Mouse (Mus musculus) spleen, adult 2 months (tissue): ENCODE results near the gene Naglu. TPM values are rescaled to one million over a fixed set of nuclear protein-coding genes. Genes with fewer than 3 reads are reported as not detected.

Source experiments
- DNase-seq, 2 experiments: peaks; one replicate each; pipeline versions ENCODE4 v3.0.0 to v3.0.0-alpha.2; 2012 to 2021; ENCODE audit warnings: low spot score in 2 of 2, low read depth in 1 of 2
- H3K27ac ChIP-seq: fragments of 200-500 bp; 2 replicates; pipeline ENCODE4 v1.5.1; 2012; ENCODE audit warnings: low read length, inconsistent platforms; ENCODE audit not compliant: insufficient read depth
- H3K27me3 ChIP-seq: fragments of 200-500 bp; 2 replicates; pipeline ENCODE4 v1.6.1; 2012; ENCODE audit warnings: mild to moderate bottlenecking, moderate library complexity, low read length, inconsistent platforms; ENCODE audit not compliant: control insufficient read depth, insufficient read depth
- H3K36me3 ChIP-seq: fragments of 200-500 bp; 2 replicates; pipeline ENCODE4 v1.6.1; 2012; ENCODE audit warnings: mild to moderate bottlenecking, low read length, inconsistent platforms; ENCODE audit not compliant: control insufficient read depth, insufficient read depth
- H3K4me1 ChIP-seq: fragments of 200-500 bp; 2 replicates; pipeline ENCODE4 v1.6.1; 2011; ENCODE audit warnings: inconsistent platforms; ENCODE audit not compliant: control insufficient read depth, insufficient read depth, insufficient read length
- H3K4me3 ChIP-seq: fragments of 200-500 bp; 2 replicates; pipeline ENCODE4 v1.5.1; 2011; ENCODE audit warnings: mild to moderate bottlenecking, inconsistent platforms; ENCODE audit not compliant: insufficient read depth, insufficient read length; ENCODE audit errors: extremely low read depth
- CTCF ChIP-seq: fragments of 200-500 bp; IDR thresholded peaks from 2 replicates; pipeline ENCODE4 v1.5.1; 2011; ENCODE audit warnings: mild to moderate bottlenecking, inconsistent platforms; ENCODE audit not compliant: insufficient read depth, insufficient read length, insufficient replicate concordance; ENCODE audit errors: extremely low read depth
- POLR2A ChIP-seq: fragments of 200-500 bp; IDR thresholded peaks from 2 replicates; pipeline ENCODE4 v1.6.1; 2011; ENCODE audit warnings: low read depth, low read length, inconsistent platforms
- WGBS: fragments of 180-500 bp; shearing (Covaris S2); methylation state at CpG from one replicate; pipeline ENCODE4 v1.1.7; 2018; 5-methylcytosine and 5-hydroxymethylcytosine counted together
- polyA plus RNA-seq: library from polyadenylated mRNA; depleted of rRNA; stranded (reverse); fragments of >200 nt; gene quantifications from 2 replicates; pipeline ENCODE4 v1.2.3, GENCODE M21; 2012

The Naglu gene
- polyA plus RNA-seq, 1 experiment: 28.6 TPM

DNA sequence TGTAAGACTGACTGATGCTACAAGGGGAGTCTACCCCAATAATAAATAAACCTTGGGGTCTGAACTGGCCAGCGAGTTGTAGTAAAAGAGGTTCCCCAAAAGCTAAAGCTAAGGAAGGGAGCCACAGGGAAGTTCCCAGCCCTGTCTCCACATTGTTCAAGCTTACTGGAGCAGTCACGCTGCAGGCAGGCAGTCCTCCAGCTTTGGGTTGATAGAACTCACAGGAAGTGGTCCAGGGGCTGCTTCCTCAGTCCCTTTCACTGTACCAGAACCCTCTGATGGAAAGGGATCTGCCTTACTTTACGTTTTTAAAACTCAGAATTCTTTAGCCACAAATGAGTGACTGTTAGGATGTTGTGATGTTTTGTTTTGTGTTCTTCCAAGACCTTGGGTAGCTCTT lies 22.3 kb upstream of the Naglu start:
- WGBS: 43% methylated on average over 3 of the region's 3 CpGs
- H3K27me3 ChIP-seq: no peaks in the 10 kb centered on the region
- no peak for TF ChIP-seq CTCF
- TF ChIP-seq POLR2A: no peak
- peaks cover 30% of the 10 kb centered on the region for H3K36me3 ChIP-seq
- H3K27ac ChIP-seq: no peak overlapping the region
- no peak for DNase-seq
- peaks cover 4% of the 10 kb centered on the region; the same call in 1 of the 2 replicates for H3K4me1 ChIP-seq
- no peak overlapping the region for H3K4me3 ChIP-seq

- TF ChIP-seq CTCF: no peak
- no peak for TF ChIP-seq POLR2A
- no peaks in the 10 kb centered on the region for H3K27me3 ChIP-seq
These were observed 19.5 kb upstream of the Naglu start for GRCm38 (mm10) chr11:101050359-101050758.

GRCm38 (mm10) chr11:101051051-101051493 lies 18.7 kb upstream of the Naglu start:
- H3K4me3 ChIP-seq: no peak overlapping the region
- 85% methylated on average over 6 of the region's 6 CpGs for WGBS
- TF ChIP-seq POLR2A (no peak), CTCF (no peak)
- no peak for DNase-seq
- no peak overlapping the region for H3K27ac ChIP-seq
- H3K36me3 ChIP-seq: peaks cover 14% of the 10 kb centered on the region
- H3K4me1 ChIP-seq: peaks cover 3% of the 10 kb centered on the region; the same call in 1 of the 2 replicates
- no peaks in the 10 kb centered on the region for H3K27me3 ChIP-seq

More at GRCm38 (mm10) chr11:101050359-101050758, 19.5 kb upstream of the Naglu start:
- H3K4me1 ChIP-seq: peaks cover 4% of the 10 kb centered on the region; the same call in 1 of the 2 replicates
- no peak overlapping the region for H3K4me3 ChIP-seq
- DNase-seq: no peak
- peaks cover 15% of the 10 kb centered on the region for H3K36me3 ChIP-seq
- H3K27ac ChIP-seq: no peak overlapping the region
- WGBS: 90% methylated on average over 9 of the region's 9 CpGs

- Histone ChIP-seq H3K4me3 (no peak overlapping the region), H3K27me3 (no peaks in the 10 kb centered on the region), H3K27ac (no peak overlapping the region), H3K36me3 (peaks cover 14% of the 10 kb centered on the region), H3K4me1 (no peaks in the 10 kb centered on the region; the same call in 1 of the 2 replicates)
- TF ChIP-seq CTCF (no peak), POLR2A (no peak)
- no peak for DNase-seq
- WGBS: 94% methylated on average over 8 of the region's 8 CpGs
These were observed 18.2 kb upstream of the Naglu start for GRCm38 (mm10) chr11:101051617-101052016.

DNA sequence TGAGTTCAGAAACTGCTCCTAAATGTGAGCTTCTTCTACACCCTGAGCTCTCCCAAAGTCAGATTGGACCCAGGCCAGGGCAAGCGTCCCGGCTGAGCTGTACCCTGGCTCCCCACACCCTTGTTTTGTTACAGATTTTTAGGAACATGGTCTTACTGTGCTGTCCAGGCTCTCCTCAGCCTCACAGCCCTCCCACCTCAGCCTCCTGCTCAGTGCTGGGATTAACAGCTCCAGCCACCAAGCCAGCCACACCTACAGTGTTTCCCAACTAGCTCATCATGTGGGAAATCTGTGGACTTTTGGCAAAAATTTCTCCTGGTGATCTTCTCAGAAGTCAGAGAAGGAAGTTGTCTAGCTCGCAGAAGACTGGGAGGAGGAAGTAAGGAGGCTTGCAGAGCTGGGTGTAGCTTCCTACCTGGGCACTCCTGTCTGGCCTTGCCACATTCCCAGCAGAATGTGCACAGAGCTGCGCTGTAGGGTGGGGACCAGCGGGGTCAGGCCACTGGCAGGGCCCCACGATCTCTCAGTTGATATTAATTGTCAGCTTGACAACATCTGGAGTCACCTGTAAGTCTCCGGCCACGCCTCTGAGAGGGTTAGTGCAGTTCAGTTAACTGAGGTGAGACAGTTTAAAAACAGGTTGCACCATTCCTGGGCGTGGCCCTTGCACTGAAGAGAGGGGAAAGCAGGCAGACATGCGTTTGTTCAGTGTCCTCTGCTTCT lies 16.9 kb upstream of the Naglu start:
- Histone ChIP-seq H3K36me3 (peaks cover 20% of the 10 kb centered on the region), H3K4me1 (no peaks in the 10 kb centered on the region; the same call in 1 of the 2 replicates), H3K27ac (no peak overlapping the region), H3K27me3 (no peaks in the 10 kb centered on the region), H3K4me3 (no peak overlapping the region)
- DNase-seq: no peak
- WGBS: 51% methylated on average over 10 of the region's 10 CpGs
- TF ChIP-seq CTCF: no peak

DNA sequence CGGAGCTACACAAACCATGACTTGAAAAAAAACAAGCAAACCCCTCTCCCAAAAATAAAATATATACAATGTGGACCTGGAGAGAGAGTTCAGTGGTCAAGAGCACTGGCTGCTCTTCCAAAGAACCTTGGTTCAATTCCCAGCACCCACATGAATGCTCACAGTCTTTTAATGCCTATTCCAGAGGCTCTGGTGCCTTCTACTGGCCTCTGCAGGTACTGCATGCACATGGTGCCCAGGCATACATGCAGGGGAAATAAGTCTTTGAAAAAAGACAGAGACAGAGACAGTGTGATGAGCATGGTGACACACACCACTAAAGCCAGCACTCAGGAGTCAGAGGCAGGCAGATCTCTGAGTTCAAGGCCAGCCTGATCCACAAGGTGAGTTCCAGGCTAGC lies 15.8 kb upstream of the Naglu start:
- no peak for DNase-seq
- no peak overlapping the region for H3K27ac ChIP-seq
- H3K4me1 ChIP-seq: no peaks in the 10 kb centered on the region; the same call in 1 of the 2 replicates
- 98% methylated on average over 1 of the region's 1 CpGs for WGBS
- no peak overlapping the region for H3K4me3 ChIP-seq
- TF ChIP-seq CTCF (peak; percentile 18; the same call in 1 of the 2 replicates), POLR2A (no peak)
- H3K36me3 ChIP-seq: peaks cover 14% of the 10 kb centered on the region
- H3K27me3 ChIP-seq: no peaks in the 10 kb centered on the region

GRCm38 (mm10) chr11:101055418-101055817 lies 14.4 kb upstream of the Naglu start:
- Histone ChIP-seq H3K4me1 (no peaks in the 10 kb centered on the region; the same call in 1 of the 2 replicates), H3K27ac (no peak overlapping the region), H3K36me3 (peaks cover 12% of the 10 kb centered on the region), H3K27me3 (no peaks in the 10 kb centered on the region), H3K4me3 (no peak overlapping the region)
- no peak for TF ChIP-seq POLR2A
- TF ChIP-seq CTCF: no peak
- WGBS: 88% methylated on average over 14 of the region's 14 CpGs
- no peak for DNase-seq
